Mouse (Mus musculus): ENCODE data around the gene Ccdc110. TPM values are rescaled to one million over a fixed set of nuclear protein-coding genes. Genes with fewer than 3 reads are reported as not detected.

Gene Ccdc110
- polyA plus RNA-seq, 1 experiment from 2014 or later = 0.11 TPM

GRCm38 (mm10) chr8:45986665-45987064, 52.2 kb downstream of the Ccdc110 start:
- H3K4me3 ChIP-seq (ENCODE audit: low read depth, low read length) = no peak overlapping the region
- H3K36me3 ChIP-seq (ENCODE audit: control insufficient read depth, insufficient read depth, low read length) = peaks cover 16% of the 10 kb centered on the region
- no peaks in the 10 kb centered on the region for H3K27me3 ChIP-seq (ENCODE audit: control insufficient read depth, insufficient read depth, low read length)
- no peaks in the 10 kb centered on the region for H3K4me1 ChIP-seq (replicated peaks; ENCODE audit: control insufficient read depth, insufficient read depth)
- H3K27ac ChIP-seq (replicated peaks) = 0 out of 2 replicates have a peak overlapping the region, but pooled peaks have one; percentile 24
- WGBS = 54% methylated on average over 3 of the region's 3 CpGs
- DNase-seq (ENCODE audit: low spot score) (no peak), ATAC-seq (ENCODE audit: low FRiP score, low TSS enrichment) (no peak)
- H3K4me2 ChIP-seq (replicated peaks; ENCODE audit: low read depth) = no peak overlapping the region
- TF ChIP-seq EP300 (optimal IDR thresholded peaks at IDR 0.05) = no peak
- no peak for TF ChIP-seq CTCF (IDR thresholded peaks at IDR 0.05; ENCODE audit: low read depth)
- H3K9ac ChIP-seq (ENCODE audit: low read length) = no peak overlapping the region
- no peaks in the 10 kb centered on the region for H3K9me3 ChIP-seq (ENCODE audit: control insufficient read depth, low read length)

GRCm38 (mm10) chr8:45988189-45988588, 53.8 kb downstream of the Ccdc110 start:
- Histone ChIP-seq H3K27me3 (ENCODE audit: control insufficient read depth, insufficient read depth, low read length) (no peaks in the 10 kb centered on the region), H3K36me3 (ENCODE audit: control insufficient read depth, insufficient read depth, low read length) (peaks cover 14% of the 10 kb centered on the region), H3K27ac (replicated peaks) (no peak overlapping the region), H3K9ac (ENCODE audit: low read length) (no peak overlapping the region), H3K9me3 (ENCODE audit: control insufficient read depth, low read length) (no peaks in the 10 kb centered on the region), H3K4me3 (ENCODE audit: low read depth, low read length) (no peak overlapping the region), H3K4me2 (replicated peaks; ENCODE audit: low read depth) (no peak overlapping the region), H3K4me1 (replicated peaks; ENCODE audit: control insufficient read depth, insufficient read depth) (no peaks in the 10 kb centered on the region)
- ATAC-seq (ENCODE audit: low FRiP score, low TSS enrichment) (no peak), DNase-seq (ENCODE audit: low spot score) (no peak)
- WGBS = 78% methylated on average over 2 of the region's 2 CpGs
- TF ChIP-seq EP300 (optimal IDR thresholded peaks at IDR 0.05) = no peak
- TF ChIP-seq CTCF (IDR thresholded peaks at IDR 0.05; ENCODE audit: low read depth) = no peak

GRCm38 (mm10) chr8:45990631-45991310, 56.4 kb downstream of the Ccdc110 start:
- WGBS = 83% methylated on average over 4 of the region's 4 CpGs
- no peak for ATAC-seq (ENCODE audit: low FRiP score, low TSS enrichment)

More at GRCm38 (mm10) chr8:45990631-45991310, 56.4 kb downstream of the Ccdc110 start:
- Histone ChIP-seq H3K27me3 (ENCODE audit: control insufficient read depth, insufficient read depth, low read length) (no peaks in the 10 kb centered on the region), H3K9me3 (ENCODE audit: control insufficient read depth, low read length) (no peaks in the 10 kb centered on the region), H3K4me2 (replicated peaks; ENCODE audit: low read depth) (no peak overlapping the region), H3K9ac (ENCODE audit: low read length) (no peak overlapping the region), H3K4me3 (ENCODE audit: low read depth, low read length) (no peak overlapping the region), H3K4me1 (replicated peaks; ENCODE audit: control insufficient read depth, insufficient read depth) (no peaks in the 10 kb centered on the region), H3K36me3 (ENCODE audit: control insufficient read depth, insufficient read depth, low read length) (peaks cover 16% of the 10 kb centered on the region), H3K27ac (replicated peaks) (no peak overlapping the region)
- TF ChIP-seq EP300 (optimal IDR thresholded peaks at IDR 0.05) = no peak
- no peak for TF ChIP-seq CTCF (IDR thresholded peaks at IDR 0.05; ENCODE audit: low read depth)
- no peak for DNase-seq (ENCODE audit: low spot score)

Other genes starting within 250 kb of the Ccdc110 start
- 253 and 256 TPM in 2 replicates for gene Pdlim3, start 49.2 kb upstream of the Ccdc110 start, polyA plus RNA-seq (2015; fragmentation: Nextera tagmentation; extraction: Ambion mirVana)
- 1.2 and 1.7 TPM in 2 replicates for gene 1700029J07Rik, start 40.6 kb downstream of the Ccdc110 start, polyA plus RNA-seq (2015; fragmentation: Nextera tagmentation; extraction: Ambion mirVana)
- gene Ufsp2, start 40.9 kb downstream of the Ccdc110 start, polyA plus RNA-seq (2015; fragmentation: Nextera tagmentation; extraction: Ambion mirVana) = 68.8 and 73.8 TPM in 2 replicates
- gene Lrp2bp, start 64.7 kb downstream of the Ccdc110 start, polyA plus RNA-seq (2015; fragmentation: Nextera tagmentation; extraction: Ambion mirVana) = 0.15 and 0.24 TPM in 2 replicates
- gene Ankrd37, start 71.1 kb downstream of the Ccdc110 start, polyA plus RNA-seq (2015; fragmentation: Nextera tagmentation; extraction: Ambion mirVana) = 16.0 and 17.7 TPM in 2 replicates
- gene Cfap97, start 217.2 kb downstream of the Ccdc110 start, polyA plus RNA-seq (2015; fragmentation: Nextera tagmentation; extraction: Ambion mirVana) = 12.2 and 16.9 TPM in 2 replicates
- gene Snx25, start 217.5 kb downstream of the Ccdc110 start, polyA plus RNA-seq (2015; fragmentation: Nextera tagmentation; extraction: Ambion mirVana) = 3.1 and 4.3 TPM in 2 replicates